Mouse (Mus musculus) intestine, embryonic 16.5 days (tissue): Measurements from ENCODE around the gene Hoxc5. TPM values are rescaled to one million over a fixed set of nuclear protein-coding genes. Genes with fewer than 3 reads are reported as not detected.

Source experiments
- ATAC-seq: fragments of 200-750 bp; cut with Nextera tagmentation; 2 replicates; pipeline ENCODE4 v1.8.0; 2017; ENCODE audit warnings: moderate TSS enrichment, moderate library complexity
- H3K27ac ChIP-seq: fragments of 300-500 bp; sonication (generic); 2 replicates; pipeline ENCODE4 v1.5.1; 2014; ENCODE audit warnings: mild to moderate bottlenecking, low read length
- H3K27me3 ChIP-seq: fragments of 300-500 bp; sonication (generic); replicated peaks from 2 replicates; pipeline ENCODE4 v1.6.1; 2014; ENCODE audit warnings: low read length, control low read depth, mixed read lengths; ENCODE audit not compliant: control insufficient read depth, insufficient read depth
- H3K36me3 ChIP-seq: fragments of 300-500 bp; sonication (generic); 2 replicates; pipeline ENCODE4 v1.6.1; 2014; ENCODE audit warnings: low read length, control low read depth; ENCODE audit not compliant: control insufficient read depth, insufficient read depth
- H3K4me1 ChIP-seq: fragments of 300-500 bp; sonication (generic); 2 replicates; pipeline ENCODE4 v1.6.1; 2014; ENCODE audit warnings: low read length, control low read depth, mixed read lengths; ENCODE audit not compliant: control insufficient read depth, insufficient read depth
- H3K4me2 ChIP-seq: fragments of 300-500 bp; sonication (generic); 2 replicates; pipeline ENCODE4 v1.6.1; 2014; ENCODE audit warnings: low read depth, low read length, control low read depth
- H3K4me3 ChIP-seq: fragments of 300-500 bp; sonication (generic); 2 replicates; pipeline ENCODE4 v1.5.1; 2014; ENCODE audit warnings: mild to moderate bottlenecking, low read length
- H3K9ac ChIP-seq: fragments of 300-500 bp; sonication (generic); 2 replicates; pipeline ENCODE4 v1.6.1; 2014; ENCODE audit warnings: low read depth, low read length
- H3K9me3 ChIP-seq: fragments of 300-500 bp; sonication (generic); 2 replicates; pipeline ENCODE4 v1.6.1; 2016; ENCODE audit warnings: low read length, control low read depth; ENCODE audit not compliant: control insufficient read depth
- WGBS: fragments of 180-500 bp; shearing (Covaris S2); extraction: QIAGEN DNeasy Blood & Tissue Kit; methylation state at CpG from one replicate; pipeline ENCODE4 v1.1.7; 2014; 5-methylcytosine and 5-hydroxymethylcytosine counted together
- polyA plus RNA-seq: library from polyadenylated mRNA; unstranded; fragments of >200 nt; fragmentation: Nextera tagmentation; extraction: Ambion mirVana; gene quantifications from 2 replicates; pipeline ENCODE4 v1.2.1, GENCODE M21; 2015

Gene Hoxc5
- polyA plus RNA-seq, 1 experiment from 2014 or later = 6.8 TPM

DNA sequence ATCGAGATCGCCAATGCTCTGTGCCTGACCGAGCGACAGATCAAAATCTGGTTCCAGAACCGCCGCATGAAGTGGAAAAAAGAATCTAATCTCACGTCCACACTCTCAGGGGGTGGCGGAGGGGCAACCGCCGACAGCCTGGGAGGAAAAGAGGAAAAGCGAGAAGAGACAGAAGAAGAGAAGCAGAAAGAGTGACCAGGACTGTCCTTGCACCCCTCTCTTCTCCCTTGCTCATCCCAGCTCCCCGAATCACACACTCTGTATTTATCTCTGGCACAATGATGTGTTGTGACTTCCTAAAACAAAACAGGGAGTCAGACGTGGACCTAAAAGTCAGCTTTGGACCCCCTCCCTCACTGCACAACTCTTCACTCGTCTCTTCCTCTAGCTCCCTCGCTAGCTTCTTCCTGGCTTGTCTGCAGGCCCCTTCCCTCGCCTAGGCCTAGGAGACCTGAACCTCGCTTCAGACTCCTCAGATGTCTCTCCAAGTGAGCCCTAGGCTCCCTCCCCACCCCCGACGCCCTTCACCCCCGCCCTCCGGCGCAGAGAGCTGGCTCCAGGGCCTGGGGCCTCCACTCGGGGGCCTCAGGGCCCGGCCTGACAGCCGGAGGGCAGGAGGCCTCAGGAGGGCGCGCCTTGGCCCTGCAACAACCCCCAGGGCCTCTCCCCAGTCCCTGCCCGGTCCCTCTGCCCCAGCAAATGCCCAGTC lies 43.8 kb downstream of the Hoxc5 start:
- peaks cover 27% of the 10 kb centered on the region for H3K4me1 ChIP-seq
- peak overlapping the region; percentile 80 for H3K27ac ChIP-seq
- 7% methylated on average over 28 of the region's 28 CpGs for WGBS
- H3K36me3 ChIP-seq = no peaks in the 10 kb centered on the region
- ATAC-seq = no peak
- peak overlapping the region; percentile 48 for H3K4me3 ChIP-seq
- peaks cover 84% of the 10 kb centered on the region for H3K27me3 ChIP-seq
- H3K9ac ChIP-seq = peak overlapping the region; percentile 71
- H3K9me3 ChIP-seq = no peaks in the 10 kb centered on the region
- peak overlapping the region; percentile 46 for H3K4me2 ChIP-seq

DNA sequence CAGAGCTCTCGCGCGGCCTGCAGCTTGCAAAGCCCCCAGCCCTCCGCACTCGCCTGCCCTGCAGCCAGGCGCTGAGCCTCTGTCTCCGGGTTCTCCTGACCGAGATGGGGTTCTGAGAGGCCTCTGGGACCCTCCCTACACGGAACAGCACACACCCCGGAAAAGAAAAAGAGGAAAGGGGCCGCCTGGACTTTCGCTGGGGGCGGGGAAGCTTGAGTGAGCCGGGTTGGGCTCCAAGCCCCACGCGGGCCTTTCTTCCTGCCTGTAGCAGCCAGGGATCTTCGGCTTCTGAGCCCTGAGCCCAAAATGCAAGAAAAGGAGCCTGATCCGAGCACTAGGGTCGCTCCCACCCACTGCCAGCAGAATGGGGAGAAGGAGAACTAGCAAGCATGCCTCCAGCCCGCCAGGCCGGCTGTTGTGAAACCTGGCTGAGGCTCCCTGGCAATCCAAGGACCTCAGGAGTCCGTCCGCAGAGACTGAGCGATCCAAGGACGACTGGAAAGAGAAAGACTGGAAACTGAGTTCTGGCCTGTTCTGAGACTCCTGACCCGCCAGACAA lies 44.8 kb downstream of the Hoxc5 start:
- Histone ChIP-seq H3K4me3 (peak overlapping the region; percentile 33), H3K9ac (peak overlapping the region; percentile 68), H3K27me3 (peaks cover 83% of the 10 kb centered on the region), H3K27ac (peak overlapping the region; percentile 47; the same call in 1 of the 2 replicates), H3K4me1 (peaks cover 27% of the 10 kb centered on the region), H3K9me3 (no peaks in the 10 kb centered on the region), H3K4me2 (peak overlapping the region; percentile 52), H3K36me3 (no peaks in the 10 kb centered on the region)
- no peak for ATAC-seq
- WGBS = 11% methylated on average over 26 of the region's 26 CpGs

DNA sequence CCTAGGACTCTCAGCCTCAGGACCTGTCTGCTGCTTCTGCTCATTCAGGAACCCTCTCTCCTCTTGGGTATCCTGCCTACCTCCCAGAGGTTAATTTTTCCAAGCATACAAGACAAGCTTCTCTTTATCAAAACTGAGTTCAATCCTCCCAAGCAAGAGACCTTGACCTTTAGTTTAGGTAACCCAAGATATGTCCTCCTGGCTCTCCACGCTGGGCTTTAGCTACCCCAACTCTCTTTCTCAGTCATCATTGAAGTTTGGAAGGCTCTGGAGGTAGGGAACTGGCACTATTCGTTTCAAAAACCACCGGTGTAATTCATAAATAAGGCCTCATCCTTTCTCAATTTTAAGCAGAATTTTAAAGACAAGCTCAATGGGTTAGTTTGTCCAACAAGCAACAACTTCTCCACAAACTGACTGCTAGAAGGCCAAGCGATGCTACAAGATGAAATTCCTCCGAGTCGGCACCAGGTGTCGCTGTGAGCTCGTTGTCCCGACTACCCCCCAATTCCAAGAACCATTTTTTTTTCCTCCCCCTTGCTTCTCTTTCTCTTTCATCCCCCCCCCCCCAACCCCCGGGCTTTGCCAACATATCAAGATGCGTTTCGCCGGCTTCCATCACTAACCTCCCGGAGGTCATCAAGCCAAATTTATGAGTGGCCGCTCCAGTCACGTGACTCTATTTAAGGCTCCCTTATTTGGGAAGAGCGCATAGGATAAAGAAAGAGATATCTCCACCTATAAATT lies 46.2 kb downstream of the Hoxc5 start:
- Histone ChIP-seq H3K27me3 (peaks cover 84% of the 10 kb centered on the region), H3K9me3 (no peaks in the 10 kb centered on the region), H3K4me3 (peak overlapping the region; percentile 48), H3K27ac (peak overlapping the region; percentile 91; the same call in 1 of the 2 replicates), H3K4me1 (peaks cover 25% of the 10 kb centered on the region), H3K36me3 (no peaks in the 10 kb centered on the region), H3K9ac (peak overlapping the region; percentile 72; the same call in 1 of the 2 replicates), H3K4me2 (peak overlapping the region; percentile 50)
- ATAC-seq = peak; percentile 24; the same call in 1 of the 2 replicates
- WGBS = 5% methylated on average over 17 of the region's 17 CpGs

DNA sequence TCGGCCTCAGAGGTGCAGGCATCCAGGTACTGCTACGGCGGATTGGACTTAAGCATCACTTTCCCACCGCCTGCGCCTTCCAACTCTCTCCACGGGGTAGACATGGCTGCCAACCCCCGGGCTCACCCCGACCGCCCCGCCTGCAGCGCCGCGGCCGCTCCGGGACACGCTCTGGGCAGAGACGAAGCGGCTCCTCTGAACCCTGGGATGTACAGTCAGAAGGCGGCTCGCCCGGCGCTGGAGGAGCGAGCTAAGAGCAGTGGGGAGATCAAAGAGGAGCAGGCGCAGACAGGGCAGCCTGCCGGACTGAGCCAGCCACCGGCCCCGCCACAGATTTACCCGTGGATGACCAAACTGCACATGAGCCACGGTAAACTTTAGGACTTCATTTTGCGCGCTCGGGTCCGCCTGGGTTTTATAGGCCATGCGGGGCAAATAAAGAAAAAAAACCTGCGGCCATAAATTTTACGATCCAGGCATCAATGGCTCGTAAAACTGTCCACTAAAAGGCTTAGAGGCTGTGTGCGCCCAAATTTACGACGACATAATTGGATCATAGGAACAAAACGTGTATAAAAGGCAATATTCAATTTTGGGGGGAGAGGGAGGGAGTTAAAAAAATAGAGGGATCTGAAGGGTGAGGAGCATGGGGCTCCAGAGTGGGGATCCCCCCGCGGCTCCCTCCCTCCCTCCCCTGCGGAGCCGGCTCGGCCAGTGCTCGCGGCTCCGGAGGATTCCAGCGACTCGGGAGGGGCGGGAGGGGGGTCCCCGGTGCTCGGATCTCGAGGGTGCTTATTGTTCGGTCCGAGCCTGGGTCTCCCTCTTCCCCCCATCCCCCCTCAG lies 47.1 kb downstream of the Hoxc5 start:
- peaks cover 83% of the 10 kb centered on the region for H3K27me3 ChIP-seq
- WGBS = under 1% methylated on average over 44 of the region's 57 CpGs
- peak; percentile 49 for ATAC-seq

DNA sequence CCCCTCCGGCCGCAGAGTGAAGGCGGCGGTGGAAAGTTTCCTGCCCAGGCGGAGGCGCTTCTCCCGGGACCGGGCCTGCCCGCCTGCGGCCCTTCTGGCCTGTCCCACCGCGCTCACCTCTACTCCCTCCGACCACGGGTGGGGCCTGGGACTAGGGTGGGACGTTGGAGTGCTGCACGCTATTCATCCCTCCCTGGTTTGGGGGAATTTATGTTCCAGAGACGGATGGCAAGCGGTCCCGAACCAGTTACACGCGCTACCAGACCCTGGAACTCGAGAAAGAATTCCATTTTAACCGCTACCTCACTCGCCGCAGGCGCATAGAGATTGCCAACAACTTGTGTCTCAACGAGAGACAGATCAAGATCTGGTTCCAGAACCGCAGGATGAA lies 47.8 kb downstream of the Hoxc5 start:
- Histone ChIP-seq H3K9ac (peak overlapping the region; percentile 72), H3K4me3 (peak overlapping the region; percentile 48), H3K9me3 (no peaks in the 10 kb centered on the region), H3K4me1 (peaks cover 21% of the 10 kb centered on the region; the same call in 1 of the 2 replicates), H3K27me3 (peaks cover 82% of the 10 kb centered on the region), H3K27ac (peak overlapping the region; percentile 91), H3K36me3 (no peaks in the 10 kb centered on the region), H3K4me2 (peak overlapping the region; percentile 50)
- 0 out of 2 replicates have a peak, but pooled peaks have one; percentile 30 for ATAC-seq
- 4% methylated on average over 24 of the region's 28 CpGs for WGBS

More for the DNA sequence above, 47.1 kb downstream of the Hoxc5 start:
- peak overlapping the region; percentile 48 for H3K4me3 ChIP-seq
- H3K36me3 ChIP-seq = no peaks in the 10 kb centered on the region
- no peaks in the 10 kb centered on the region for H3K9me3 ChIP-seq
- H3K9ac ChIP-seq = peak overlapping the region; percentile 72
- peak overlapping the region; percentile 50 for H3K4me2 ChIP-seq
- H3K27ac ChIP-seq = peak overlapping the region; percentile 91
- H3K4me1 ChIP-seq = peaks cover 23% of the 10 kb centered on the region; the same call in 1 of the 2 replicates

DNA sequence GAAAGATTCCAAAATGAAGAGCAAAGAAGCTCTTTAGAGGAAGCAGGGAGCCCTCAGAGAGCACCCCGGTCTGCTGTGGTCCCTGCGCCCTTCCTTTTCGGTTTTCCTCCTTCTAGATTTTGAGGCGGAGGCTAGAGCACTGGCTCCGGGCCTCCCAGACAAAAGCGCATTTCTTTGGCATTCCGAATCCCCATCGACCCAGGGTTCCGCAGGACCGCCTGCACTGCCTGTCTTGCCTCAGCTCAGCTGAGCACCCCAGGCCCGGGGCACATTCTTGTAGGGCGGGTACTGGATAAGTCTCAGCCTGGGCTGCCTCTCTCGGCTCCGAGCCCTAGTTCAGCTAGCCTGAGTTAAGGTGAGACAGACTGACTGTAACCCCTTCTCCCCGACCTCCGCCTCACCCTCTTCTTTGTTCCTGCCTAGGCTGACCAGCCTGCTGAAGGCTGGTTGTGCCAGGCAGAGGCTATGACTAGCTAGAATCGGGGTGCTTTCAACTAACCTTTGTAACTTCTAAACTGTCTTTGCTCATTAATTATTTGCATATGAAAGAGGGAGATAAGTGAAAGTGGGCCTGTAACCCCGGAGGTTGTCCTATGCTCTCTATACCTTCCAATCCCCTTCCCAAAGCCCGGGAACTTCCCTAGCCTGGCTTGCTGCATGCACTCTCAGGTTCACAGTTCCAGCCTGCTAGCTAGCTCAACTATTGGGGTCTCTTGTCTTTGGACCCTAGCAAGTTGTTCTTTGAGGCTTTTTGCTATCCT lies 48.3 kb downstream of the Hoxc5 start:
- 17% methylated on average over 19 of the region's 19 CpGs for WGBS
- H3K4me1 ChIP-seq = peaks cover 16% of the 10 kb centered on the region; the same call in 1 of the 2 replicates
- peak overlapping the region; percentile 72 for H3K9ac ChIP-seq
- no peak for ATAC-seq
- H3K4me2 ChIP-seq = peak overlapping the region; percentile 50
- peak overlapping the region; percentile 48 for H3K4me3 ChIP-seq
- H3K27me3 ChIP-seq = peaks cover 80% of the 10 kb centered on the region
- H3K27ac ChIP-seq = peak overlapping the region; percentile 91
- no peaks in the 10 kb centered on the region for H3K9me3 ChIP-seq
- H3K36me3 ChIP-seq = no peaks in the 10 kb centered on the region

DNA sequence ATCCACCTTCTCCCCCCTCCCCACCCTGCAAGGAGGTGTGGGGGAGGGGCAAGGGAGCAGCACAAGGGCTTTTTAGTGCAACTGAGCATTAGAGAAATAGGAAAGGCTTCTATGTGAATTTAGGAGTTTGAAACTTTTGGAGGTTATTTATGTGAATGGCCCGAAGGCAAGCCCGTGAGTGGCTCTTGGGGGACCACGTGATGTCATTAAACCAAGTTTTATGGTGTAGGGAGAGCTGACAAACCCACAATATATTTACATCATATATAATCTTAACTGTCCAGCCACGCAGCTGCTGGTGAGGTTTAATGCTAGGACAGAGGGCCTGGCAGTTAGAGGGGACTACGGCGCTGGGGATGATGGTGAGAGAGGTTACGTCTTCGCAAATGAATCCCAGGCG lies 51.4 kb downstream of the Hoxc5 start, which contains the start of gene Hoxc4:
TSS of gene Hoxc4 (plus strand) at position 299 of the 400 bp plus-strand sequence.
- H3K9me3 ChIP-seq = no peaks in the 10 kb centered on the region
- H3K36me3 ChIP-seq = no peaks in the 10 kb centered on the region
- H3K9ac ChIP-seq = peak within 1 kb of the TSS; percentile 26; the same call in 1 of the 2 replicates
- peaks cover 76% of the 10 kb centered on the region for H3K27me3 ChIP-seq
- H3K4me2 ChIP-seq = no peak within 1 kb of the TSS
- 31% methylated on average over 9 of the region's 9 CpGs for WGBS
- H3K4me3 ChIP-seq = no peak within 1 kb of the TSS
- no peak for ATAC-seq
- H3K27ac ChIP-seq = peak within 1 kb of the TSS; percentile 56
- H3K4me1 ChIP-seq = peaks cover 11% of the 10 kb centered on the region; the same call in 1 of the 2 replicates

DNA sequence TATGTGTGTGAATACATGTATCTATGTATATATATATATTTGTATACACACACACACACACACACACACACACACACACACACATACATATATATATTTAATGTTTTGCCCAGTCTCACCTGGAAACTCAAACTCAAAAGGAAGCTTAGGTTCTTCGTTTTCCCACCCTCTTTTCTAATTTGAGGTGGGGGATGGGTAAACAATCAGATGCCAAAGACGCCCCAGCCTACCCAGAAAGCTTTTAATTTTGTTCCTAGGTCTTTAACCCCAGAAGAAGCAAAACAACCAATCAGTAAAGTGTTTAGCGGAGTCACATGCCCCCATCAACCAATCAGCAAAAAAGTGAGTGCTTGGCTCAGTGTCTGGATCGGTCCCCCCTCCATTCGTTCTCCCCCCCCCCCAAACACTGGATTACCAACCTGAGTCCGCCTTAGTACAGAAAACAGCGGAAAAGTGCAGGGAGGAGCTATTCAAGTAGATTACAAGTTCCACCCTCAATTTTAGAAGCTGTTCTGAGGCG lies 53.7 kb downstream of the Hoxc5 start:
- Histone ChIP-seq H3K27me3 (peaks cover 65% of the 10 kb centered on the region), H3K9me3 (no peaks in the 10 kb centered on the region), H3K9ac (no peak overlapping the region), H3K27ac (no peak overlapping the region), H3K4me3 (no peak overlapping the region), H3K4me1 (peaks cover 4% of the 10 kb centered on the region; the same call in 1 of the 2 replicates), H3K36me3 (no peaks in the 10 kb centered on the region), H3K4me2 (no peak overlapping the region; the same call in 1 of the 2 replicates)
- 13% methylated on average over 8 of the region's 8 CpGs for WGBS
- ATAC-seq = no peak
